Mouse (Mus musculus) megakaryocyte, embryonic 14.5 days (primary cell): ENCODE data around the gene Zfp219.

Experiments used
- FLI1 ChIP-seq: IDR thresholded peaks from 2 replicates; pipeline ENCODE4 v1.6.1; 2012; ENCODE audit warnings: low read length, inconsistent platforms, mixed read lengths
- GATA1 ChIP-seq: IDR thresholded peaks from 3 replicates; pipeline ENCODE4 v1.6.1; 2012; ENCODE audit warnings: mixed read lengths, low read length, inconsistent platforms, borderline replicate concordance

DNA sequence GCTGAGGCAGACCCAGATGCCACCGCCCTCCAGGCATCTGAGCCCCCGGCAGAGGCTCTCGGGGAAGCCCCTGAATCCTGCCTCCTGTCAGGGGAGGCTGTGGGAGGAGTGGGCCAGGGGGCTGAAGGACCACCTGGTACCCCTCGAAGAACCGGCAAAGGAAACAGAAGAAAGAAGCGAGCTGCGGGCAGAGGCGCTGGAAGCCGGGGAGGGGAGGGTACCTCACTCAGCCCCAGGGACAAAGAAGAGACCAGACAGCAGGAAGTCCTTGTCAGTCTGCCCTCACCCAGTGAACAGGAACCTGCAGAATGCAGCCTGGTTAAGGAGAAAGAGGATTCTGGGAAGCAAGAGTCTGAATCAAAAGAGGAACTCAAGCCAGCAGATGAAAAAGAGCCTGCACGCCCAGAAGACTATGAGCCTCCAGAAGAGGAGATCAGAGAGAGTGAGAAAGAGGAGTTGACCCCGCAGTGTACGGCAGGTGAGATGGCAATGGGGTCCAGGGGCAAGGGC, 31.0 kb downstream of the Zfp219 start:
- TF ChIP-seq GATA1 (no peak), FLI1 (no peak)
